Mouse (Mus musculus): ENCODE data around the gene Egr2.

DNA sequence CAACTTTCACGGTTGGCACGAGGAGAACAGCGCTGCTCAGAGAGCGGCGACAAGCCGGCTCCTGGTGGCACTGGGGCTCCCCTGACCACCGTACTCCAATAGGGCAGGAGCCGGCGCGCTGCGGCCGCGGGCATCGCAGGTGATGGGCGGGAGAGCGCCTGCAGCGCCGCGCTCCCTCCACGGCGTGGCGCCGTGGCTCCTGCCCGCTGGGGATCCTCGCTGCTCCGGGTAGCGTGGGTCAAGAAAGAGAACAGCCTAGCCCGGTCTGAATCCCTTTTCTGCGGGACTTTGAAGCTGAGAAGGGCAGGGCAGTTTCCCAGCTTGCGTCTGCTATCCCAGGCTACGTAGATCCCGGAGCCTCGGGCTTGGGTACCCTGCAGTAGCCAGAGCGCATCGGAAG lies 697 bp downstream of the Egr2 start:
- TF ChIP-seq CTCF (IDR thresholded peaks at IDR 0.05; ENCODE audit: borderline replicate concordance, control insufficient read depth, extremely low read depth, insufficient read depth, low read length, poor library complexity) = peak; percentile 99
- no peak for TF ChIP-seq POLR2A (IDR thresholded peaks at IDR 0.05; ENCODE audit: control insufficient read depth, extremely low read depth, insufficient read depth, low read length, poor library complexity)

Measured in thymus, adult 2 months (tissue).